Mouse (Mus musculus): ENCODE results near the gene Flnb. TPM values are rescaled to one million over a fixed set of nuclear protein-coding genes. Genes with fewer than 3 reads are reported as not detected.

Gene Flnb
- polyA plus RNA-seq, 1 experiment = 54.5 TPM

DNA sequence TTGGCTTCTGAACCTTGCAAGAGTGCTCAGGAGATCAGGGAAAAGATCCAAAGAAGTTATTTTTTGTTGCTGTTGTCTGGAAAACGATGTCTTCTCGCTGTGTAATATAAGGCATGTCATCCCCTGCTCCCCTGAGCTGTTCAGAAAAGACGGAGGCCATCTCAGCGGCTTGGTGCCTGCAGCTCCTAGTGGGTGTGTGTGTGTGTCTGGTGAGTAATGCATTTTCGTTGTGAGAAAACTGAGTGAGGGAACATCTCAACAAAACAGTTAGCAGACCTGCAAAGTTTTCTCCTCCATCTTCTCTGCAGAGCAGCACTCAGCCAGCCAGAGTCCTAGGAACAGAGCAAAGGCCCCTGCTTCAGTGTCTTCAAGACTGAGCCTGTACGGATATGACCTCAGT, 36.6 kb downstream of the Flnb start:
- H3K27me3 ChIP-seq (ENCODE audit: control insufficient read depth, insufficient read depth, insufficient read length) = no peaks in the 10 kb centered on the region
- H3K36me3 ChIP-seq (ENCODE audit: control insufficient read depth, insufficient read depth) = no peaks in the 10 kb centered on the region
- H3K4me2 ChIP-seq (ENCODE audit: low read depth) = peak overlapping the region; percentile 60
- H3K4me3 ChIP-seq = no peak overlapping the region
- peaks cover 100% of the 10 kb centered on the region for H3K79me2 ChIP-seq (ENCODE audit: control insufficient read depth, insufficient read depth)
- H3ac ChIP-seq (ENCODE audit: control insufficient read depth, insufficient read length) = no peak overlapping the region
- TF ChIP-seq MAX (IDR thresholded peaks at IDR 0.05; ENCODE audit: low read depth) (no peak), MYOG (IDR thresholded peaks at IDR 0.05; ENCODE audit: control insufficient read depth in 1 of 3, insufficient read depth in 1 of 3, insufficient read length in 2 of 3, low read depth in 2 of 3) (no peak), TCF3 (IDR thresholded peaks at IDR 0.05; ENCODE audit: insufficient read length, low read depth) (no peak), REST (IDR thresholded peaks at IDR 0.05; ENCODE audit: insufficient read depth, insufficient read length) (no peak), MYOD1 (IDR thresholded peaks at IDR 0.05; ENCODE audit: control insufficient read depth in 1 of 3, insufficient read length in 2 of 3, low read depth in 2 of 3) (no peak), CEBPB (IDR thresholded peaks at IDR 0.05; ENCODE audit: insufficient read depth, poor library complexity, severe bottlenecking) (no peak), POLR2A (IDR thresholded peaks at IDR 0.05; ENCODE audit: insufficient read length, low read depth) (no peak), E2F4 (IDR thresholded peaks at IDR 0.05; ENCODE audit: insufficient read depth) (no peak), USF1 (IDR thresholded peaks at IDR 0.05; ENCODE audit: low read depth) (no peak), TCF12 (IDR thresholded peaks at IDR 0.05; ENCODE audit: insufficient read depth, poor library complexity, severe bottlenecking) (no peak), POLR2AphosphoS2 (IDR thresholded peaks at IDR 0.05; ENCODE audit: insufficient read length, low read depth) (no peak), SRF (IDR thresholded peaks at IDR 0.05; ENCODE audit: control insufficient read depth, insufficient read length, low read depth) (no peak)

DNA sequence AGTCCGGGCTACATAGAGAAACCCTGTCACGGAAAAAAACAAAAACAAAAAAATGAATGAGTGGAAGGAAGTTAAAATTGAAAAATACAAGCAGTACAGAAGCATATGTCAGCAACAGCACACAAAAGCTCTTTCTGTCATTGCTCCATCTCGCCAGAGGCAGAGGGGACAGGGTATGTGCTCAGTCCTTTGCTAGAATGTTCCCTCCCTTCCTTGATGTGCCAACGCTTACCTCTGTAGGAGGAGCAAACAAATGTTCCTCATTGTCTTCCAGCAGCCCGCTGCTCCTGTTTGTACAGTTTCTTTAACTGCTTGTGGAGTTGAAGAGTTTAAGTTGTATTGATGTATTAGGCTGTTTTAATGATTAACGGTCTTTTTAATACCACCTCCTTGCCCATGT, 37.3 kb downstream of the Flnb start:
- Histone ChIP-seq H3K4me2 (ENCODE audit: low read depth) (no peak overlapping the region), H3ac (ENCODE audit: control insufficient read depth, insufficient read length) (no peak overlapping the region), H3K27me3 (ENCODE audit: control insufficient read depth, insufficient read depth, insufficient read length) (no peaks in the 10 kb centered on the region), H3K36me3 (ENCODE audit: control insufficient read depth, insufficient read depth) (no peaks in the 10 kb centered on the region), H3K79me2 (ENCODE audit: control insufficient read depth, insufficient read depth) (peaks cover 100% of the 10 kb centered on the region), H3K4me3 (no peak overlapping the region)
- TF ChIP-seq CEBPB (IDR thresholded peaks at IDR 0.05; ENCODE audit: insufficient read depth, poor library complexity, severe bottlenecking) (no peak), SRF (IDR thresholded peaks at IDR 0.05; ENCODE audit: control insufficient read depth, insufficient read length, low read depth) (no peak), TCF3 (IDR thresholded peaks at IDR 0.05; ENCODE audit: insufficient read length, low read depth) (no peak)

DNA sequence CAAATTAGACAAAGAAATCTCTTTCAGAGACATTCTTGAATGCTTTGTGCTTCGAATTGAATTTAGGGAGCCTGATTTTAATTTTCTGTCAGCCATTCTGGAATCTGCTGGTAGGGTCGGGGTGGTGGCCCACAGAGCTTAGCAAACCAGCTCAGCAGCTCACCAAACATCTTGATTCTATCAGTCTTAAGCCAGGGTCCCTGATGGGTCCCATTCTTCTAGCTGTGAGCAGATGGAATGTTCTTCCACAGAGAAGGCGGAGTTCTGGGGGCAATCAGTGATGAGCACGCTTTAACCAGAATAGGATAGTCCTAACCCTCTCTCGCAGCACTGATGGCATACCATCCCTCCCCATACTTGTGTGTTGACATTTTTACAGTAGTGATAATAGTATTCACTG, 37.7 kb downstream of the Flnb start:
- TF ChIP-seq CEBPB (IDR thresholded peaks at IDR 0.05; ENCODE audit: insufficient read depth, poor library complexity, severe bottlenecking) (no peak), TCF12 (IDR thresholded peaks at IDR 0.05; ENCODE audit: insufficient read depth, poor library complexity, severe bottlenecking) (no peak), MYOG (IDR thresholded peaks at IDR 0.05; ENCODE audit: control insufficient read depth in 1 of 3, insufficient read depth in 1 of 3, insufficient read length in 2 of 3, low read depth in 2 of 3) (no peak), USF1 (IDR thresholded peaks at IDR 0.05; ENCODE audit: low read depth) (no peak), POLR2AphosphoS2 (IDR thresholded peaks at IDR 0.05; ENCODE audit: insufficient read length, low read depth) (no peak), POLR2A (IDR thresholded peaks at IDR 0.05; ENCODE audit: insufficient read length, low read depth) (no peak), MAX (IDR thresholded peaks at IDR 0.05; ENCODE audit: low read depth) (no peak), TCF3 (IDR thresholded peaks at IDR 0.05; ENCODE audit: insufficient read length, low read depth) (no peak), SRF (IDR thresholded peaks at IDR 0.05; ENCODE audit: control insufficient read depth, insufficient read length, low read depth) (no peak), MYOD1 (IDR thresholded peaks at IDR 0.05; ENCODE audit: control insufficient read depth in 1 of 3, insufficient read length in 2 of 3, low read depth in 2 of 3) (no peak), E2F4 (IDR thresholded peaks at IDR 0.05; ENCODE audit: insufficient read depth) (no peak)
- no peak overlapping the region for H3K4me2 ChIP-seq (ENCODE audit: low read depth)
- no peak overlapping the region for H3ac ChIP-seq (ENCODE audit: control insufficient read depth, insufficient read length)
- H3K27me3 ChIP-seq (ENCODE audit: control insufficient read depth, insufficient read depth, insufficient read length) = no peaks in the 10 kb centered on the region
- no peaks in the 10 kb centered on the region for H3K36me3 ChIP-seq (ENCODE audit: control insufficient read depth, insufficient read depth)
- H3K4me3 ChIP-seq = no peak overlapping the region
- peaks cover 100% of the 10 kb centered on the region for H3K79me2 ChIP-seq (ENCODE audit: control insufficient read depth, insufficient read depth)

DNA sequence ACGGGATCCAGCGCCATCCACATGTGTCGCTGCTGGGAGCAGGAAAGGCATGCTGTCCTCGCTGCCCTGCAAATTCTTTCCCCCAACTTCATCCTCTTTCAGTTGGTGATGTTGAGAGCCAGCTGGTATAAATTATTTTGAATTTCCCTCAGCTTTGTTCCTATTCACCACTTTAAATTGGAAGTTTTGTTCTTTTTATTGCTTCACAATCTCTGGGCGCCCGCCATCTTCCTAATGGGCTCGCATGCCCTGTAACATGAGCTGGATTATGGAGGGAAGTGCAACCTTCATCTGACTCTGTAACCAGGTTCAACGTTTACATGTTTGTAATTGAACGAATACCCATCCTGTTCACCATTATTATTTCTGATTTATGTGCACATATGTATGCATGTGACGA, 38.6 kb downstream of the Flnb start:
- Histone ChIP-seq H3K27me3 (ENCODE audit: control insufficient read depth, insufficient read depth, insufficient read length) (no peaks in the 10 kb centered on the region), H3K79me2 (ENCODE audit: control insufficient read depth, insufficient read depth) (peaks cover 100% of the 10 kb centered on the region), H3K4me2 (ENCODE audit: low read depth) (no peak overlapping the region), H3K4me3 (no peak overlapping the region), H3ac (ENCODE audit: control insufficient read depth, insufficient read length) (no peak overlapping the region), H3K36me3 (ENCODE audit: control insufficient read depth, insufficient read depth) (no peaks in the 10 kb centered on the region)
- TF ChIP-seq POLR2AphosphoS2 (IDR thresholded peaks at IDR 0.05; ENCODE audit: insufficient read length, low read depth) = no peak
- TF ChIP-seq REST (IDR thresholded peaks at IDR 0.05; ENCODE audit: insufficient read depth, insufficient read length) = no peak
- TF ChIP-seq SRF (IDR thresholded peaks at IDR 0.05; ENCODE audit: control insufficient read depth, insufficient read length, low read depth) = no peak
- TF ChIP-seq E2F4 (IDR thresholded peaks at IDR 0.05; ENCODE audit: insufficient read depth) = no peak
- no peak for TF ChIP-seq CEBPB (IDR thresholded peaks at IDR 0.05; ENCODE audit: insufficient read depth, poor library complexity, severe bottlenecking)
- no peak for TF ChIP-seq POLR2A (IDR thresholded peaks at IDR 0.05; ENCODE audit: insufficient read length, low read depth)
- TF ChIP-seq MAX (IDR thresholded peaks at IDR 0.05; ENCODE audit: low read depth) = no peak
- no peak for TF ChIP-seq TCF12 (IDR thresholded peaks at IDR 0.05; ENCODE audit: insufficient read depth, poor library complexity, severe bottlenecking)
- no peak for TF ChIP-seq USF1 (IDR thresholded peaks at IDR 0.05; ENCODE audit: low read depth)
- TF ChIP-seq MYOG (IDR thresholded peaks at IDR 0.05; ENCODE audit: control insufficient read depth in 1 of 3, insufficient read depth in 1 of 3, insufficient read length in 2 of 3, low read depth in 2 of 3) = no peak
- no peak for TF ChIP-seq TCF3 (IDR thresholded peaks at IDR 0.05; ENCODE audit: insufficient read length, low read depth)
- TF ChIP-seq MYOD1 (IDR thresholded peaks at IDR 0.05; ENCODE audit: control insufficient read depth in 1 of 3, insufficient read length in 2 of 3, low read depth in 2 of 3) = no peak

DNA sequence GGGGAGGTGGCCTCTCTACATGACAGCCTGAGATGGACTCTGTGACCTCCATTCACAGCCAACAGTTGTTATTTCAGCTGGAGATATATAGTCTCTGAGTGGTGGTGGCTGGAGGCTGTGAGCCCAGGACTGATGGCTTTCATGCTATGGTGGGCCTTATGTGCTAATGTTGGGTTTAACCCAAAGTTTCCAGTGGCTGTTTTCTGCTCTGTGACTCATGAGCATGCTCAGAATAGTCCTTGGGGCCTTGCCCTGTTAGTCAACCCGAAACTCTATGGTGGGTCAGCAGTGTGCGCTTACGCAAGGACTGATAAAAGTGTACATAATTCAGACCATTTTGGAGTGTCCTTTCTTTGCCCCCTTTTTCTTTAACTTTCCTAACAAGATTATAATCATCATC, 40.1 kb downstream of the Flnb start:
- no peaks in the 10 kb centered on the region for H3K27me3 ChIP-seq (ENCODE audit: control insufficient read depth, insufficient read depth, insufficient read length)
- H3ac ChIP-seq (ENCODE audit: control insufficient read depth, insufficient read length) = no peak overlapping the region
- H3K79me2 ChIP-seq (ENCODE audit: control insufficient read depth, insufficient read depth) = peaks cover 100% of the 10 kb centered on the region
- no peaks in the 10 kb centered on the region for H3K36me3 ChIP-seq (ENCODE audit: control insufficient read depth, insufficient read depth)
- no peak overlapping the region for H3K4me2 ChIP-seq (ENCODE audit: low read depth)
- TF ChIP-seq USF1 (IDR thresholded peaks at IDR 0.05; ENCODE audit: low read depth) (no peak), TCF3 (IDR thresholded peaks at IDR 0.05; ENCODE audit: insufficient read length, low read depth) (no peak), MYOG (IDR thresholded peaks at IDR 0.05; ENCODE audit: control insufficient read depth in 1 of 3, insufficient read depth in 1 of 3, insufficient read length in 2 of 3, low read depth in 2 of 3) (no peak), E2F4 (IDR thresholded peaks at IDR 0.05; ENCODE audit: insufficient read depth) (no peak), REST (IDR thresholded peaks at IDR 0.05; ENCODE audit: insufficient read depth, insufficient read length) (no peak), POLR2AphosphoS2 (IDR thresholded peaks at IDR 0.05; ENCODE audit: insufficient read length, low read depth) (no peak), CEBPB (IDR thresholded peaks at IDR 0.05; ENCODE audit: insufficient read depth, poor library complexity, severe bottlenecking) (no peak), MYOD1 (IDR thresholded peaks at IDR 0.05; ENCODE audit: control insufficient read depth in 1 of 3, insufficient read length in 2 of 3, low read depth in 2 of 3) (no peak), MAX (IDR thresholded peaks at IDR 0.05; ENCODE audit: low read depth) (no peak)
- H3K4me3 ChIP-seq = no peak overlapping the region
